Mouse (Mus musculus) spleen, postnatal 10 days (tissue): Measurements from ENCODE around the gene Dgkq.
"Not testable (repeated sequence)": the region's sequence is repeated elsewhere in the genome, so short reads cannot be mapped to it uniquely, and the experiment has no call there.

ENCODE experiments used
- DNase-seq, 2 experiments: peaks; one replicate each; pipeline ENCODE4 v3.0.0; 2021 to 2022; ENCODE audit warnings: low spot score in 2 of 2

The Dgkq gene

DNA sequence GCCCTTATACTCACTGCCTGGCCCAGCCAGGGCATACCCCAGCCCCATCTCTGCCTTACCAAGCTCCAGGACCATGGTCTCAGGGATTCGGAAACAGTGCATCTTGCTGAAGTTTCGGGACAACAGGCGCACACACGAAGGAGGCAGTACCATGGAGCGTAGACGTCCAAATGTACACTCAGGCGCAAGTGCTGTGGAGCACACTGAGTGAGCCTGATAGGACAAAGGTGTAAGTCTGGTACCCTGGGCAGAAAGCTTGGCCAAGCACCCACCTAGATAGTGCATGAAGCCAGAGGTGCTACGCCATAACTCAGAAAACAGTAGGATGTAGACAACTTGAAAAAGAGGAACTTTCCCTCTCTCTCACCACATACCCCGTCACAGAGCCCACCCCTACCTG, 14.1 kb downstream of the Dgkq start:
- DNase-seq: no peak

DNA sequence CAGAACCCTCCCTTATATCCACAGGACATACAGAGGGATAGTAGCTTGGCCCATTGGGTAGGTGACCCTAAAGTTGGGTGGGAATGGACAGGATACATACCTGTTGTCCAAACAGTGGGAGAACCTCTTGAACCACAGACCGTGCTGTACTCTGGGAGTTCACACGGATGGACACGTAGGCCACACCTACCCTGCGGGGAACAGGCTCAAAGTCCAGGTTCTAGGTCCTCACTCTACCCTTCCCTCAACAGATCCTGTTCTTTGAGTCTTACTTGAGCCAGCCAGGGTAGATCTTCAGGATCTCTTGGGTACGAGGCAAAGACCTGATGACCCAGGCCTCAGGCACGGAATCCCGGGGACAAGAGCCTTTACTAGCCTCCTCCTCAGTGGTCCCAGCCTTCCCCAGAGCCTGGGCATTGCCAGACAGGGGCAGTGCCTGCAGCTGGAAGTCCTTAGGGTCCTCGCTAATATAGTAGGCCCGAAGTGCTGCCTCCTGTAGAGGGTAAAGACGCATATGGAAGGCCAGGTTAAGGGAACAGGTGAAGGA, 15.0 kb downstream of the Dgkq start:
- DNase-seq: no peak

DNA sequence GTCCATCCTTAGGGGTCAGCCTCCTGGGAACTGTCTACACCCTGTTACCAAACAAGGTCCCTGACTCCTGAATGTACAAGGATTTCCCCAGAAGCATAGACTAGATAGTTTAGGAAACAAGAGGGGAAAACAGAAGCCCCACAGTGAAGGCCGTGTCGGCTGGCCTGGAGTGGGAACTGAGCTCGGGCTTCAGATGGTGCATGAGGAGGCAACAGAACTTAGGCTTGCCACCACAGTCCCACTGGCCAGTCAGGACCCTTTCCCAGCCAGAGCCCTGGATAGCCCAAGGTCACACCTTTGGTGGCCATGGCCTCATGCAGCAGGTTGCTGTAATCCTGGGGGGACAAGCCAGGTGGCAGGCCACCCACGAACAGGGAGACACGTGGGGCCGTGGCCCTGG, 16.1 kb downstream of the Dgkq start:
- DNase-seq: no peak

DNA sequence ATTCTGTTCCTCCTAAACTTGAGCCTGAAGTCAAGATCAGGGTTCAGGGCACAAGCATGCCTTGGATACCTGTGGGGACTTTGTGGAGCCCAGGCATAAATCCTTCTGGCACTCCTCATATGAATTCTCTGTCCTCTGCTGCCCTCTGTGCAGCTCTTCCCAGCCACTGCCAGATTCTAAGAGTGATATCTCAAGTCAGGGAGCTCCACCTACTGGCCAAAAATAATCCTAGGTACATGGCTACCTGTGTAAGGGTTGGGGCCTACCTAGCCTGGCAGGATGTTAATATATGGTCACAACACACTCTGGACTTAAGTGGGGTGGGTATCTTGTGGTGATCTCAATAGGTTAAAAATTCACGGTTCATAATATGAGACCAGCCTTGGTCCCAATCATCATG, 17.6 kb downstream of the Dgkq start:
- peak; percentile 29 to 64 for DNase-seq

DNA sequence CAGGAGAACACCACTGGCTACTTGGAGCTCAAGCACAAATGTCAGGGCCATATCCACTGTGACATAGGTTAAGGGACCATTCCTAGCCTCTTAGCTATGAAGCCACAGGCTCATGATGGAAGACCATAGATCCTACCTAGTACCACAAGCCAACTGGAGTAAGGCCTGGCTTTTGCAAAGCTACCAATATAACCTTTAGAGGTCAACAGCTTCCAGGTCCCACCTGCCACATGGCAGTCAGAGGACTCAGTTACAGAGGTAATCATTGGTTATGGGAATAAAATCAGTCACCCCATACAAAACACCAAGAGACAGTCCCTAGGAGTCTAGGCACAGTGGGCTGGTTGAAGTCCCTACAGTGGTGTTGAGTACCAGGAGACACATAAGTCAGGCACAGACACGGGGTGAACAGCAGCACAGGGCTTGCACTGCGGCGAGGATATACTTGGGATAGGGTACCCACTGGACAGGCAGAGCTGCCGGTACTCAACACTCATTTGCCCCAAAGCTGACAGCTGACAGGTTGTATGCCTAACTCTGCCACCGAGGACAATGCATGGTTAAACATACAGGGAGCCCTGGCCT, 18.2 kb downstream of the Dgkq start:
- DNase-seq: no peak

DNA sequence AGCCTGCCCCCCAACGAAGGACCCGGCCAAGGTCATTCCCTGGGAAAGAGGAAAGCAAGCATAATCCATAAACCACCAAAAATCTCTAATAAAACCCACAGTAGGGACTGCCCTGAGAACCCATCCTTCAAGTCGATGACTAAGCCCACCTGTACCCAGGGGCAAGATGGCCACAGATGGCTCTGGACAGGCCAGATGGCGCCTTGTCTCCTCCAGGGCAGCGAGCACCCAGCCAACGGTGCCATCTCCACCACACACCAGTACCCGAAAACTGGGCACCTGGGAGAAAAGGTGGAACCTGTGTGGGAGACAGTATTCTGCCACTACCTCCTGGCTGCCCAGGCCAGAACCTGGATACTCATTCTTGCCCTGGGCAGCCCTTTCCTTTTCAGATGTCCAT, 19.1 kb downstream of the Dgkq start:
- DNase-seq: no peak

DNA sequence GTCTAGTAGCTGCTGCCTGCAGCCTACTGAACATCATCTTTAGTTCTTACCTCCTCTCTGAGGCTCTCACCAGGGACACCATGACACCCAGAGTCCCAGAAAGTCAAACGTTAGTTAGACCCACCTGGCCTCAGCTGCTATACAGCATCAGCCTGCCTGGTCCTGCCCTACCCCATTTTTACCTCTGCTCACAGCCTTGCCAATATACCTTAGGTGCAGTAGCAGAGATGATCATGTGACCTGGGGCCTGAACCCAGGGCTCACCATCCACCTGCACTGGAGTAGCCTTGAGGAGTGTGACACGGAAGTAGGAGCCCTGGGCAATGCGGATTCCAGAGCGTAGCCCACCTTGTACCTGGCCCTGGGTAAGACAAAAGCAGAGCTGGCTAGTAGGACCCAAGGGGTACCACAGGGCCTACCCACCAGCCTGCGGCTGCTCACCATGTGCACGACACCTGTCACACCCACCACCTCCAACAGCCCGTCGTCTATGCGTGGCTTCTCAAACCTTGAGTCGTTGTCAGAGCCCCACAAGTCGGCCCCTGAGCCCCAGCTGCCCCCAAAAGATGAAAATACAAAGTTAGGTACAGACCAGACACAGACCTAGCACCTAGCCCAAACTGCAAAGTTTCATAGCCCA, 20.4 kb downstream of the Dgkq start:
- DNase-seq: no peak

DNA sequence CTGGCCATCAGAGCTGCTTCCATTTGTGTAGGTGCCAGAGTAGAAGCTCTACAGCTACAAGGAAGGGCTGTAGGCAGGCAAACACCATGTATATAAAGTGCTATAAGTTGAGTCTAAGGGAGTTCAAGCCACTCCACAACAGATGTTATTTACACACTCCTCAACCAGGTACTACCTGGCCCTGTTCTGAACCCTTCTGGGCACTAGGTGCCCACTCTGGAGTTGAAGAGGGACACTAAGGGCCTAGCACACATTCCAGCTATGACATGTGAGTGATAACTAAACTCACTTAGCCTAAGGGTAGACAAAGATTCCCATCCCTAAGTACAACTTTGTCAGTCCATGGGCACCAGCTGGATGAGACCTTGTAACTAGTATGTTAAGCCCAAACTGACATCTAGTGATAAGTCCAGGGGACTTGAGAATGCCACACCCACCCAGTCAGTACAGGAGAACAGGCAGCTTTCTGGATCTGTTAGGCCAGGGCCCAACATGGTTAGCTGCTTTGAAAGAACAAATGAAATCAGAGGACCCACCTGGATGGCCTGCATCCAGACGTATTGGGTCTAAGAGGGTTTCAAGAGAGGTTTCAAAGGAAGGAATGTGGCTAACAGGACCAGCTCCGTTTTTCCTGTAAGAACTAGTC, 21.5 kb downstream of the Dgkq start:
- no peak for DNase-seq

DNA sequence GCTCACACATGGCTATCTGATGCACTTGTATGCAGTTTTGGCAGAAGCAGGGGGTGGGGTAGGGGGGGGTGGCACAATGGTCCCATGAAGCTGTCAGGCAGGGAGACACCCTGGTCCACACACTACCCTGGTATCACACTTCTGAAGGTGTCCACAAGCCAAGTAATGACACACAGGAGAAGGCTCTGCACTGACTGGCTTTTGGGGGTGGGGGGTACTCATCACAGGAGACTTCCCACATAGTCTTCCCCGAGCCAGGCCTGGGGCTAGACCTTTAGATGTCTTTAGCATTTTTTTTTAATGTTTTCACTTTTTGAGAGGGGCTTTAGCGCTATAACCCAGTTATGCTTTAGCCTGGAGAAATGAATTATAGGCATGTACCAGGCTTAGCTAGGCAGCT, 22.2 kb downstream of the Dgkq start:
- no peak for DNase-seq

DNA sequence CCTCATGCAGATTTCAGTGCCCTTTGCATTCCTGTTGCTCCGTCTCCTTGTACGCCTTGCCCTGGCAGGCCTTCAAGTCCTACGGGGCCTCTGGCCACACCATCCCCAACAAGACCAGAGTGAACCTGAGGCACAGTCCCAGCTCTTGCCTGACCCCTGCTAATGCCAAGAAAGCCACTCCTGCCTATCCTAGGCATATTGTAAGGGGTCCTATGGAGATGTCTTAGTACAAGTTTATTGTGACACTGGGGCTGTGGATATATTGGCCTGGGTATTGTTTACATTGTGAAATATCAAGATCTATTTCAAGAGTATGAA, 23.2 kb downstream of the Dgkq start:
- DNase-seq: no peak

DNA sequence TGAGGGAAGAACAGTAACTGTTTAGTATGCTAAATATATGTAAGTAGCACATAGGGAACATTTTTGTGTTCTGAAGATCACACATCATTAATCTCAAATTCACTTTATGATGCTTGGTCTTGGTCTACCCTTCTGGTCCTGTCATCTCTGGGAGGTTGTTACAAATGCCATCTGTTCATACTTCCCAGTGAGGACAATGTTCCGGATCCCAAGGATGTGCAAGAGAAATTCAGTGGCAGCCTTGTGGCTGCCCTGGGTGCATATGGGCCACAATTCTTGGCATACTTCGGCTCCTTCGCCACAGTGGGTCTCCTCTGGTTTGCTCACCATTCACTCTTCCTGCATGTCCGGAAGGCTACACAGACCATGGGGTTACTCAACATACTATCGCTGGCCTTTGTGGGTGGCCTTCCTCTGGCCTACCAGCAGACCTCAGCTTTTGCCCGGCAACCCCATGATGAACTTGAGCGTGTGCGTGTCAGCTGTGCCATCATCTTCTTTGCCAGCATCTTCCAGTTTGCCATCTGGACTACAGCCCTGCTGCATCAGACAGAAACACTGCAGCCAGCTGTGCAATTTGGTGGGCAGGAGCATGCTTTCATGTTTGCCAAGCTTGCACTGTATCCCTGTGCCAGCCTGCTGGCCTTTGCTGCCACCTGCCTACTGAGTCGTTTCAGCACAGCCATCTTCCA, 23.7 kb downstream of the Dgkq start:
- DNase-seq: no peak

DNA sequence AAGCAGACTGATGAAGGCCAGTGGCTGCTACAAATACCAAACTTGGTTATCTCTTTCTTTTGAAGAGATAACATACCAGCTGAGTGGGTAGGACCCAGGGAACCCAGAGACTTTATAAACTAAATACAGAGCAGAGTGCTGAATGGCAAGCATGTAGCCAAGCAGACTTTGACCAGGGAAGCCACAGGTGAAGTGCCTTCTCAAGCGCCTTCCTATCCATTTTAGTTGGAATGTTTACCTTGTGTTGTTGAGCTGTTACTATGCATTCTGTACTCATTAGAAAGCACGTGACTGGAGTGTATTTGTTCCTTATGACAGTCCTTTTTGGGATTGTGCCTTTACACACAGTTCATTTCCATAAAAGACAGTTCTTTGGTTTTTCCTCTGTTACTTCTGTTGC, 25.8 kb downstream of the Dgkq start:
- DNase-seq: no peak

DNA sequence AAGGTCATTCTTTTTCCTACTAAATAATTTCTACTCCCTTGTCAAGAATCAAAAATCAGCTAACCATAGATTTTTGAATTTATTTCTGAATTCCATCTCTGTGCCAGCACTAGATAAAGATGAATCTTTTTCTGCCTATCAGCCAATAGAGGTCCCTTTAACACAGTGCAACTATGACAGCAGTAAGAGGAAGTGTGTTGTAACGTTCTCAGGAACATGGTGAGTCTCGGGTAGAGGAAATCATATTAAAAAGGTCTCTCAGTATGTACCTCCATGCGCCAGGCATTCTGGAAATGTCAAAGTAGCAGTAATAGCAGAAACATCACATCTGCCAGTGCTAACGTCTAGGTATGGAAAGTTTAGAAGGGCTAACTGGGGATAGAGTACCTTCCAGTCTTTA, 33.3 kb downstream of the Dgkq start:
- DNase-seq: no peak

DNA sequence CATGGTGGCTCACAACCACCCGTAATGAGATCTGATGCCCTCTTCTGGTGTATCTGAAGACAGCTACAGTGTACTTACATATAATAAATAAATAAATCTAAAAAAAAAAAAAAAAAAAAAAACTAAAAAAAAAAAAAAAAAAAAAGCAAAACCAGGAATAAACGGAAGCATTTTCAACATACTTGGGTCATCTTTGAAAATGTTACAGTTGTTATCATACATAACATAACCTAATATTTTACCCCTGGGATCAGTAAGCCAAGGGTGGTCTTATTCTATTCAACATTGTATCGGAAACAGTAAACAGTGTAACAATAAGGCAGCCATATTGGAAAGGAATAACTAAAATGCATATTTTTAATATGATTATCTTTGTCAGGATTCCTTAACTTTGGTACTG, 35.4 kb downstream of the Dgkq start:
- not testable (repeated sequence) for DNase-seq

DNA sequence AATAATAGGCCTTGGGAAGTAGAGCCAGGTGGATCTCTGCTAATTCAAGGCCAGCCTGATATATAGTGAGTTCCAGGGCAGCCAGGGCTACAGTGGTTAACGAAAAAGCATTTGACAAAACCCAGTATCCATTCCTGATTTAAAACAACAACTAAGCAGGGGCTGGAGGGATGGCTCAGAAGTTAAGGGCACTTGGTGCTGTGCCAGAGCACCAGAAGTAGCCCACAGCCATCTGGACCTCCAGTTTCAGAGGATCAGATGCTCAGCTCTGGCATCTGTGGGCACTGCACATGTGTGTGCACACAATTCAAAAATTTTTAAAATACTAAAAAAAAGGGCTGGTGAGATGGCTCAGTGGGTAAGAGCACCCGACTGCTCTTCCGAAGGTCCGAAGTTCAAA, 35.8 kb downstream of the Dgkq start:
- DNase-seq: no peak

DNA sequence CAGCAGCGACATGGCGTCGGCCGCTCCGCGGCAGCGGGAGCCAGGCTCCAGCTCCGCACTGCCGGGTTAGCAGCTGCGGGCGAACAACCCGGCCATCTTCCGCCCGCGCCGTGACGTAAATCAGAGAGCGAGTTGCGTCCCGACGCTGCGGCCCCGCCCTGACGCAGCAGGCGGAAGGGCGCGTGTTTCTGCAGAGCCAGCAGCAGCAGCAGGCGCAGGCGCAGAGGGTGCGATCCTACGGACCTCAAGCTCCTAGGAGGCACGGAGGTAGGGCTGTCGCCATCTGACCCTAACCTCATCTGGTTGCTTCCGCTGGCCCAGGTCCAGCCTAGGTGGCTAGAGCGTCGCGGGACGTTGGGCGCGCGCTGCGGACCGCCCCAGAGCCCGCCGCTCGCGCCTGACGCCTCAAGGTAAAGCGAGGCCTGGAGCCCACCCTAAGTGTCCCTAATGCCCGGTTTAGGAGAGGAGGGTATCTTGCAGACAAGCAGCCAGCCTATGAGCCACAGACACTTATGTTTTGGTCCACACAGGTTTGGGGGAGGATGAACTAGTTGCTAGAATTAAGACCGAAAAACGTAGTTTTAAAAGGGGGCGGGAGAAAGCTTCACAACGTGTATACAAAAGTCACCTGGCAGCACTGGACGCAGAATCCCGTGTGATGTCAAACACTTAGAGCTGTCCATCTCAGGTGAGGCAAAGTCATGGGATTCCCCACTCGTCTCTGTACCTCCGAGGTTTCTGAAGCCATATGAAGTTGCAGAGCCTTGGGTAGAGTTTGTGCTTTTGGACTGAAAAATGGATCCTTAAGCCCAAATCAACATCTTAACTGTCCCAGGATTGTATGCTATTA, 39.6 kb downstream of the Dgkq start, which contains the start of the genes Gak and Tmem175:
TSS of gene Gak (minus strand) at position 122 of the 850 bp plus-strand sequence.
TSS of gene Tmem175 (plus strand) at position 137 of the 850 bp plus-strand sequence.
- peak; percentile 92 to 94 for DNase-seq

DNA sequence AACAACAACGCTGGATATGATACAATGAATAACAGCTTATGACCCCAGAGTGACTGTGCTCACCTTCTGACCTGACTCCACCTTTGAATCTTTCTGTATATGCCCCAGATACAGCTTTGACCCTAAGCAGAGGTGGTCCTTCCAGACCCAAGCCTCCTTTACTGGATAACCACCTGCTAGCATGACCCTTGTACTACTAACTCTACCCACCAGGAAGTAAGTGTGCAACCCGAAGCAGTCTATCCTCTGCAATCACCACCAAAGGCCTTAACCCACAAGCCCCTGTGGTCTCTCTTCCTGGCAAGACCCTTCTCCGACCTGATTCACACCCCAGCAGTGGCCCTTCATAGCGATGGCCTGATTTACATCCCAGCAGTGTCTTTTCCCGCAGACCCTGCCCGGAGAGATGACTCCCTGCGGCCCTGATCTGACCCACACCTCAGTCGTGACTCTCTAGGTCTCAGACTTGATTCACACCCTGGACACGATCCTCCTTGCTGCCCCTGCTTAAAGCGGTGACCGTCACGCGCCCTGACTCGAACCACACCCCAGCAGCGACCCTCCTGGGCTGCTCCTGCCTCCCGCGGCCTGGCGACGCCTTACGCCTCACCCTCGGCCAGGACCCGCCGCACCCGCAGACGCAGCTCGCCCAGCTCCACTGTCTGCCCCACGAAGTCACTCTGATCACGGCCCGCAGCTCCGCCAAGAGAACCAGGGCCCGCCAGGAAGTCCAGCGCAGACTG, 40.4 kb downstream of the Dgkq start:
- no peak for DNase-seq

DNA sequence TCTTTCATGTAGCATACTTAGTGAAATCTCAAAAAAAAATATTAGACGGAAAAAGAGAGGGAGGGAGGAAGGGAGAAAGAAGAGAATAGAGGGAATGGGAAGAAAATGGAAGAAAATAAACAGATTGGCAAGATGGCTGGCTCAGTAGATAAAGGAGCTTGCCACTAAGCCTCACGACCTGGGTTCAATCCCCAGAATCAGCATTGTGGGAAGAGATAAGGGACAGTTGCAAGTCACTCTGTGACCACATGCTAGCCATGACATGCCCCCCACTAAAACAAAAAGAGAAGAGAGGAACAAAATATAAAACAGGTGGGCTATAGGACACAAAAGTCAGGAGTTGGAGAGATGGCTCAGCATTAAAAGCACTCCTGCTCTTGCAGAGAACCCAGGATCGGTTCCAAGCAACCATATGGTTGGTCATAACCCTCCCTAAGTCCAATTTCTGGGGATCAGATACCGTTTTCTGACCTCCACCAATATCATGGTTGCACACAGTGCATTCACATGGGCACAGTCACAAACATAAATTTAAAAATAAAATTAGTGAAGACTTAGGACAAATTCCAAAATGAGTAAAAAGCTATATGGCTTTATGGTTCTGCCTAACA, 43.3 kb downstream of the Dgkq start:
- no peak for DNase-seq

DNA sequence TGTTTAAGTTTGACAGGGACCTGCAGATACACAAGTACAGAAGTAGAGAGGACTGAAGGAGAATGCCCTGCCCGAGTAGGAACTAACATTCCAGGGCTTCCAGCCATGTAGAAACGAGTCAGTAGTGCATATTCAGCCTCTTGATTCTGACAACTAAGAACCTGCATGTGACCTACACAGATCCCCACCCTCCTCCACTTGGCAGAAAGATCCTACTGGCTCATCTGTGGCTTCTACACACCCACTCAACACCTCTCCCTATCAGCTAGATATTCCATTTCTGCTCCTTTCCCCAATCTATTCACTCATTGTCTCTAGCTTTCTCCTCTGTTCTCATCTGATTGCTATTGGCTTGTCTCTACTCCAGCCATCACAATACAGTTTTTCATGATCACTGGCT, 47.6 kb downstream of the Dgkq start:
- no peak for DNase-seq

DNA sequence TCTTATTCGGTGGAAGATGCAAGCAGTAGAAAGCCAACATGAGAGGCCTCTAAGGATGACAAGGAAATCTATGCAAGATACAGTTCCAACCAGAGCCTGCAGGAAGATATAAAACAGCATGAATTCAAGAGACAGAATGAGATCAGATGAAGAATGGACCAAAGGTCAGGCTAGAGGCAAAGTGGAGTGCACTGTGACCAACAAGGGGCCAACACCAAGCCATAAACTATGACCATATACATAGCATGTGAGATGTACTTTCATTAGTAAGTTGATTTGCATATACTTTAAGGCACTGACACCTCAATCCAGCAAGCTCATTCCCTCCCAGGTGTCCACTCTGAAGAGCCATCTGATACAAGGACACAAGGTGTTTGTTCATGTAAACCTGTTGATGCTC, 59.0 kb downstream of the Dgkq start:
- no peak for DNase-seq

DNA sequence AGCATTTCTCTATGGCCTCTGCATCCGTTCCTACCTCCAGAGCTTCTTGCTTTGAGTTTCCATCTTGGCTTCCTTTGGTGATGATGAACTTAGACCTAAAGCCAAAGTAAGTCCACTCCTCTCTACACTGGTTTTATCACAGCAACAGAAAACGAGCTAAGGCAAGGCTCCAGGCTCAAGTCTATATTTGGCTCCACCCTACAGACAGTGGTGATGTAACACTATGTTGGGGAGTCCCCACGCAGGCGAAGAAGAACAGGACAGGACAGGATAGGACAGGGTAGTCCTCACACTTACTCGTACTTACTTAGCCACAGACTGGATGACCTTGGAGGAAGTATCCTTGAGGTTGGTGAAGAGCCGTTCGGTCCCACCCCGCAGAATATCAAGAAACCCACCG, 66.9 kb downstream of the Dgkq start:
- DNase-seq: no peak
